In genomic region chr9:115273095-115273649, GRCm38 (mm10) we compare ENCODE assay signal across 18 mouse cellular contexts. TPM values are rescaled to one million over a fixed set of nuclear protein-coding genes. Genes with fewer than 3 reads are reported as not detected.
DNase-seq lines count a peak whose midpoint lies in the region; ATAC-seq and TF ChIP-seq lines count a peak whose summit lies in the region.
"Had no signal": no experiment of that assay in that cellular context is flagged by ENCODE, and none has a peak within 500 bp of the region (broad histone marks: within the 10 kb centered on the region; RNA-seq: fewer than 3 reads in every experiment).

No protein-coding gene starts in this region.

- no peak overlapping the region for H3K4me3 ChIP-seq in liver, adult 2 months (ENCODE audit: insufficient read depth, low read depth, low read length)
- no peak overlapping the region for H3K4me3 ChIP-seq in liver, embryonic 11.5 days (ENCODE audit: low read depth, low read length)
- H3K4me3 ChIP-seq: embryonic facial prominence, embryonic 10.5 days; embryonic facial prominence, embryonic 12.5 days; forebrain, embryonic 13.5 days; forebrain, embryonic 15.5 days had no signal

- no peak overlapping the region for H3K27ac ChIP-seq in liver, adult 2 months (replicated peaks; ENCODE audit: insufficient read depth, low read depth, low read length)
- H3K27ac ChIP-seq in liver, embryonic 11.5 days (ENCODE audit: low read depth, low read length) = no peak overlapping the region
- H3K27ac ChIP-seq: embryonic facial prominence, embryonic 10.5 days; embryonic facial prominence, embryonic 12.5 days; forebrain, embryonic 13.5 days; forebrain, embryonic 15.5 days had no signal

- peak; percentile 68 for DNase-seq in heart, adult 11 months
- DNase-seq in heart, adult 8-10 months (ENCODE audit: low spot score) = no peak
- DNase-seq in liver, adult 2 months (ENCODE audit: extremely low read depth, low read depth, low spot score) = peak; percentile 87
- DNase-seq in liver, embryonic 11.5 days (ENCODE audit: low spot score) = no peak
- peak; percentile 18 for DNase-seq in lung, postnatal 36 days
- no peak for DNase-seq in lung, postnatal 10 days
- DNase-seq: adrenal gland, postnatal 14 days; adrenal gland, postnatal 36 days; cerebellum, postnatal 10 days had no signal

- peaks cover 11% of the 10 kb centered on the region for H3K4me1 ChIP-seq in liver, adult 2 months (ENCODE audit: control insufficient read depth, insufficient read depth, low read length)
- H3K4me1 ChIP-seq in liver, embryonic 11.5 days (replicated peaks; ENCODE audit: control insufficient read depth, insufficient read depth, low read length) = no peaks in the 10 kb centered on the region
- H3K4me1 ChIP-seq: embryonic facial prominence, embryonic 10.5 days; embryonic facial prominence, embryonic 12.5 days; forebrain, embryonic 13.5 days had no signal

- no peak for ATAC-seq in liver, embryonic 11.5 days (replicated peaks; ENCODE audit: low FRiP score)
- ATAC-seq: activated CD4-positive, CD25-positive, alpha-beta regulatory T cell, adult 4 months; CD4-positive, CD25-positive, alpha-beta regulatory T cell, adult 4 months; forebrain, embryonic 13.5 days; forebrain, embryonic 15.5 days; Patski had no signal

- H3K9me3 ChIP-seq in liver, embryonic 11.5 days (ENCODE audit: control insufficient read depth, low read length) = no peaks in the 10 kb centered on the region
- H3K9me3 ChIP-seq: embryonic facial prominence, embryonic 10.5 days; embryonic facial prominence, embryonic 12.5 days; forebrain, embryonic 13.5 days; G1E had no signal

- no peak overlapping the region for H3K9ac ChIP-seq in liver, adult 2 months (ENCODE audit: low read depth, low read length)
- H3K9ac ChIP-seq in liver, embryonic 11.5 days (ENCODE audit: low read depth, low read length) = no peak overlapping the region
- H3K9ac ChIP-seq: embryonic facial prominence, embryonic 12.5 days; forebrain, embryonic 13.5 days; forebrain, embryonic 15.5 days had no signal

- H3K79me2 ChIP-seq in liver, adult 2 months (ENCODE audit: control insufficient read depth, insufficient read depth, low read length) = no peaks in the 10 kb centered on the region; the same call in 1 of the 2 replicates

- H3K27me3 ChIP-seq in liver, adult 2 months (ENCODE audit: control insufficient read depth, insufficient read depth, low read length) = no peaks in the 10 kb centered on the region
- H3K27me3 ChIP-seq in liver, embryonic 11.5 days (replicated peaks; ENCODE audit: control insufficient read depth, insufficient read depth, low read length) = no peaks in the 10 kb centered on the region
- H3K27me3 ChIP-seq: CH12.LX; embryonic facial prominence, embryonic 12.5 days; forebrain, embryonic 13.5 days; forebrain, embryonic 15.5 days; Patski had no signal

- no peak for TF ChIP-seq CTCF in liver, adult 2 months (IDR thresholded peaks at IDR 0.05; ENCODE audit: low read depth, low read length)

- H3K36me3 ChIP-seq in liver, adult 2 months (ENCODE audit: control insufficient read depth, insufficient read depth, low read length) = peaks cover 13% of the 10 kb centered on the region
- peaks cover 9% of the 10 kb centered on the region; the same call in 1 of the 2 replicates for H3K36me3 ChIP-seq in liver, embryonic 11.5 days (ENCODE audit: control insufficient read depth, insufficient read depth, low read length)

- 21% methylated on average over 7 of the region's 7 CpGs for WGBS in liver, adult 2 months
- 81% methylated on average over 7 of the region's 7 CpGs for WGBS in liver, embryonic 11.5 days

- no peak for TF ChIP-seq POLR2A in liver, adult 2 months (IDR thresholded peaks at IDR 0.05; ENCODE audit: extremely low read depth, insufficient read depth, low read length)

- H3K4me2 ChIP-seq in liver, embryonic 11.5 days = no peak overlapping the region
- H3K4me2 ChIP-seq: embryonic facial prominence, embryonic 12.5 days; forebrain, embryonic 13.5 days; forebrain, embryonic 15.5 days had no signal

RNA-seq across cellular contexts. Expression of gene Stt3b, which starts 37.0 kb away (rescaled TPM):
- total RNA-seq in heart, adult 8-10 months (2022) = 10 to 100 TPM; 48.7 to 53.5 (median 50.0) TPM
- total RNA-seq in liver, adult 2 months (2014; rRNA removed) = 60.5 and 73.4 TPM in 2 replicates
- polyA plus RNA-seq in liver, adult 2 months (2012; rRNA removed) = 28.2 and 33.8 TPM in 2 replicates
- polyA plus RNA-seq in liver, embryonic 11.5 days (2014; fragmentation: Nextera tagmentation; extraction: Ambion mirVana) = 113 and 130 TPM in 2 replicates

Comparison
In these comparisons a context has a peak if more than half of its experiments do, and no peak if none do; other contexts are left out.
1. DNase-seq: peak in heart, adult 11 months (single experiment), liver, adult 2 months (single experiment) and lung, postnatal 36 days (single experiment); none in heart, adult 8-10 months (single experiment), liver, embryonic 11.5 days (single experiment) and lung, postnatal 10 days (single experiment).